Mouse (Mus musculus): Measurements from ENCODE around the gene Ube2z.

DNA sequence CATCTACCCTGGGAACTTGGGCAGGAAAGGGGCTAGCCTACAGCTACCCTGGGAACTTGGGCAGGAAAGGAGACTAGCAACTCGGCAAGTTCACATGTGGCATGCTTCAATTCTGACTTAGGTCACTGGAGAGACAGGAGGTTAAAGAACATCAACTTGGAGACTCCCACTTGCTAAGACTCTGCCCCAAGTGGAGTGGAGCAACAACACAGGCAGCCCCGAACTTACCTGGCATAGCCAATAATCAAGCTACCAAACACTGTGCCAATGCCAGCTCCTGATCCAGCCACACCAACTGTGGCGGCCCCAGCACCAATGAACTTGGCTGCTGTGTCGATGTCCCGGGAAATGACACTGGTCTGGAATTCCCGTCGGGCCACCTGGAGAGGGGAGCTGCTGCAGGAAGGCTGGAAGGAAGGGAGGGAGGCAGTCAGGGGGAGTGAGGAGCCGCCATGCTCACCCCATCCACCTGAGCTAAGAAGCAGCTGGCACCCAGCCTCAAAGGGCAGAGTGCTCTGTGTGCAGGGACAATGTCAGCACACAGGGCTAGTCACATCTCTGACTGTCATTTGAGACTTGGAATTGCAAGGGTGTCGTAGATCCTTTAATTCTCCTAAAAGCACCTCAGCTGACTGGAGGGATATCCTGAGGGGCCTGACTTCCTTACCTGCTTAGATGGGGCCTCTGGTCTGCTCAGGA lies 8.3 kb upstream of the Ube2z start:
- no peak for TF ChIP-seq GATA1 (IDR thresholded peaks at IDR 0.05; ENCODE audit: borderline replicate concordance, low read length)
- no peak for TF ChIP-seq FLI1 (IDR thresholded peaks at IDR 0.05; ENCODE audit: low read length)
